Mouse (Mus musculus) testis, adult 2 months (tissue): ENCODE measurements around the gene Irgq. TPM values are rescaled to one million over a fixed set of nuclear protein-coding genes. Genes with fewer than 3 reads are reported as not detected.
A peak's percentile ranks its signal among the peaks of the same experiment; 100 is the strongest.
"Not testable (repeated sequence)": the region's sequence is repeated elsewhere in the genome, so short reads cannot be mapped to it uniquely, and the experiment has no call there.

Experiments
- H3K27ac ChIP-seq: fragments of 200-500 bp; 2 replicates; pipeline ENCODE4 v1.5.1; 2012; ENCODE audit warnings: low read depth, low read length; ENCODE audit not compliant: control insufficient read depth, insufficient read depth
- H3K27me3 ChIP-seq: fragments of 200-500 bp; 2 replicates; pipeline ENCODE4 v1.6.1; 2012; ENCODE audit warnings: mild to moderate bottlenecking, low read length, moderate library complexity; ENCODE audit not compliant: control insufficient read depth, insufficient read depth
- H3K36me3 ChIP-seq: fragments of 200-500 bp; 2 replicates; pipeline ENCODE4 v1.6.1; 2012; ENCODE audit warnings: mild to moderate bottlenecking, low read length; ENCODE audit not compliant: control insufficient read depth, insufficient read depth
- H3K4me1 ChIP-seq: fragments of 200-500 bp; 2 replicates; pipeline ENCODE4 v1.6.1; 2012; ENCODE audit warnings: low read length; ENCODE audit not compliant: control insufficient read depth, insufficient read depth
- H3K4me3 ChIP-seq: fragments of 200-500 bp; 2 replicates; pipeline ENCODE4 v1.5.1; 2012; ENCODE audit warnings: low read depth, mild to moderate bottlenecking, low read length, moderate library complexity, mixed read lengths; ENCODE audit not compliant: control insufficient read depth
- CTCF ChIP-seq: fragments of 200-500 bp; IDR thresholded peaks from 2 replicates; pipeline ENCODE4 v1.5.1; 2012; ENCODE audit warnings: low read depth, mild to moderate bottlenecking, inconsistent platforms, low read length, moderate library complexity; ENCODE audit not compliant: control insufficient read depth, insufficient read depth, insufficient replicate concordance
- POLR2A ChIP-seq: fragments of 200-500 bp; IDR thresholded peaks from 2 replicates; pipeline ENCODE4 v1.6.1; 2012; ENCODE audit warnings: low read depth, mild to moderate bottlenecking, inconsistent platforms, low read length, moderate library complexity; ENCODE audit not compliant: control insufficient read depth
- polyA plus RNA-seq: library from polyadenylated mRNA; depleted of rRNA; stranded (reverse); fragments of >200 nt; gene quantifications from 2 replicates; pipeline ENCODE4 v1.2.3, GENCODE M21; 2012

Gene Irgq
- polyA plus RNA-seq, 1 experiment, result 2.2 TPM

GRCm38 (mm10) chr7:24505447-24506064, 24.9 kb upstream of the Irgq start:
- no peak for TF ChIP-seq CTCF
- no peak for TF ChIP-seq POLR2A
- H3K36me3 ChIP-seq, result no peaks in the 10 kb centered on the region
- no peaks in the 10 kb centered on the region for H3K27me3 ChIP-seq
- H3K4me1 ChIP-seq, result peaks cover 19% of the 10 kb centered on the region
- H3K4me3 ChIP-seq, result no peak overlapping the region
- no peak overlapping the region for H3K27ac ChIP-seq

DNA sequence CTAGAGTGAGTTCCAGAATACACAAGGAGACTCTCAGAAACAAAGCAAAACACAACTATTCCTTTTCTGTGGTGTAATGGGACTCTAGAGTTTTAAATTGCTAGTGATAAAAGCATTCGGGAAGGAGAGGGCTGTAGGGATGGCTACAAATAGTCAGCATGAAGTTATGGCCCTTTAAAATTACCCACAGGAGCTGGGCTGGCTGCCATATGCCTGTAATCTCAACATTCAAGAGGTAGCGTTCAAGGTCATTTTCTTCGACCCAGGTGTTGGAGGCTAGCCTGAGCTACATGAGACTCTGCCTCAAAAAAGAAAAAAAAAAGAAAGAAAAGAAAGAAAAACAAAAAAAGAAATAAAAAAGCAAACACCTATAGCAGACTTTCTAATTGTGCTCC, 24.4 kb upstream of the Irgq start:
- Histone ChIP-seq H3K4me3 (no peak overlapping the region), H3K27ac (no peak overlapping the region; the same call in 1 of the 2 replicates), H3K36me3 (no peaks in the 10 kb centered on the region), H3K27me3 (no peaks in the 10 kb centered on the region), H3K4me1 (peaks cover 19% of the 10 kb centered on the region)
- no peak for TF ChIP-seq CTCF
- TF ChIP-seq POLR2A, result no peak

GRCm38 (mm10) chr7:24506476-24506837, 24.0 kb upstream of the Irgq start:
- peaks cover 18% of the 10 kb centered on the region for H3K4me1 ChIP-seq
- H3K27me3 ChIP-seq, result no peaks in the 10 kb centered on the region
- no peaks in the 10 kb centered on the region for H3K36me3 ChIP-seq
- H3K27ac ChIP-seq, result peak overlapping the region; percentile 85
- peak overlapping the region; percentile 94 for H3K4me3 ChIP-seq
- TF ChIP-seq CTCF, result no peak

DNA sequence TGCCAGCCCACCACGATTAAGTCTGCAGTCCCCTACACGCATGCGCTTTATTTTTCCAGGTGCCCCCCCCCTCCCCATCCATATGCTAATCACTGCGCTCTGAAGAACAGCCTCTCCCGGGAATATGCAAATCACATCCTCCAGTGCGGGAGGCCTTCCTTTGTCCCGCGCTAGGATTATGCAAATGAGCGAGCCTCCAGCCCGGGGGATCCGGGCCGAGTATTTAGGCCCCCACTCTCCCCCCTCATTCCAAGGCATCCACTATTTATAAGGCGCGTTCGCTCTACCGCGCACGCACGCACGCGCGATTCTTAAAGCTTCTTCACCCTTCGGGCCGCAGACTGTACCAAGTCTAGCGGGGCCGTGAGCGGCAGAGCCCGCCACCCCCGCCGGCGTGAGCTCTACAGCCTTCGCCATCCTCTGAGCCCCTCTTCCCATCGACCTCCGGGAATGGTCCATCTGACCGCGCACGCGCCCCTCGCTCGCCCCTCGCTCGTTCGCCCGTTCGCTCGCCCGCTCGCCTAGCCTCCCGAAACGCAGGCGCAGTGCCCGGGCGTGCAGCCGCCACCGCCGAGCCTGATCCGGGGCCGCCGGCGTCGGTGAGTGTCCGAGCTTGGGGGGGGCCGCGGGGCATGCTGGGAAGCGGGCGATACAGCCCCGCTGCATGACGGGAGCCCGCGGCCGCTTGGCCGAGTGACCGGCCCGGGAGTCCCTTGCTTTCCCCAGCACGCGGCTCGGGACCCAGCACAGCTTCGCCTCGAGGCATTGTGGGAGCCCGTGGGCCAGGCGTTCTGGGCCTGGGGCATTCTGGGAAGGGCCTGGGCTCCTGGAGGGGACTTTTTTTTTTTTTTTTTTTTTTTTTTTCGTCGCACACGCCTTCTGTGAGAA, 23.4 kb upstream of the Irgq start, which contains the start of gene Zfp428:
Gene Zfp428, plus strand, starts transcription at position 169 of the 888 bp plus-strand sequence.
- H3K27me3 ChIP-seq, result no peaks in the 10 kb centered on the region
- H3K27ac ChIP-seq, result peak within 1 kb of the TSS; percentile 85
- no peaks in the 10 kb centered on the region for H3K36me3 ChIP-seq
- 0 out of 2 replicates have a peak, but pooled peaks have one; percentile 61 for TF ChIP-seq POLR2A
- no peak for TF ChIP-seq CTCF
- H3K4me1 ChIP-seq, result peaks cover 17% of the 10 kb centered on the region
- H3K4me3 ChIP-seq, result peak within 1 kb of the TSS; percentile 94

DNA sequence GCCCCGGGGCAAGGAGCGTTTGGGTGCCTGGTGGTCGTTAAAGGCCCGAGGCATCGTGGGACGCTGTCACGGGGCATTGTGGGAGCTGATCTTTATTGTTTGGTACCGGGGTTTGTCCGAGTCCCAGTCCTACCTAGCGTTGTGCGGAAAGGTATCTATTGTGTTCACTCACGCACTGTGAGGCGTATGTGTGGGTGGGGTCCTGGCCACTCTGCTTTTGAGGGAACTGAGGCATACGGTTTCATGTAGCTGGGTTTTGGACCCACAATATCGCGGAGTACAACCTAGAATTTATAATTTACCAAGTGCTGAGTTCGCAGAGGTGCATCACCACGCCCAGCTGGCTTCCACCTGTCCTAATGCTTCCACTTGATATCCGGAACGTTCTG, 22.8 kb upstream of the Irgq start:
- Histone ChIP-seq H3K4me3 (peak overlapping the region; percentile 94), H3K36me3 (no peaks in the 10 kb centered on the region), H3K27me3 (no peaks in the 10 kb centered on the region), H3K4me1 (peaks cover 17% of the 10 kb centered on the region), H3K27ac (peak overlapping the region; percentile 85)
- no peak for TF ChIP-seq POLR2A
- no peak for TF ChIP-seq CTCF

- H3K4me3 ChIP-seq, result peak within 1 kb of the TSS; percentile 70
- no peak for TF ChIP-seq CTCF
- TF ChIP-seq POLR2A, result peak; percentile 58
- no peaks in the 10 kb centered on the region for H3K27me3 ChIP-seq
- H3K27ac ChIP-seq, result peak within 1 kb of the TSS; percentile 27; the same call in 1 of the 2 replicates
- no peaks in the 10 kb centered on the region for H3K36me3 ChIP-seq
- H3K4me1 ChIP-seq, result peaks cover 4% of the 10 kb centered on the region
Measured at GRCm38 (mm10) chr7:24512355-24512754, 18.1 kb upstream of the Irgq start, which contains the start of gene AC161166.1. Gene AC161166.1, minus strand, starts transcription at chr7:24512455.

DNA sequence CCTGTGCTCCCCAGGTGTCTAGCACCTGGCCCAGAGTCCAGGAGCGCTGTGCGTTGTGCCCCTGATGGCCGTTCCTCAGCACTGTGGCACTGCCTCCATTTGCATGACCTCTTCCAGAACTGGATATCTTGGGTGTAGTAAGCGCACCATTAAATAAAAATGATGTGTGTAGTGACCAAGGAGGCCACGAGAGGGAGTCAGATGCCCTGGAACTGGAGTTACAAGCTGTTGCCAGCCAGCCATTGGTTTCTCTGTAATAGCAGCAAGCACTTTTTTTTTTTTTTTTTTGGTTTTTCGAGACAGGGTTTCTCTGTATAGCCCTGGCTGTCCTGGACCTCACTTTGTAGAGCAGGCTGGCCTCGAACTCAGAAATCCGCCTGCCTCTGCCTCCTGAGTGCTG, 14.2 kb upstream of the Irgq start:
- H3K4me1 ChIP-seq, H3K36me3 ChIP-seq, H3K27me3 ChIP-seq, H3K4me3 ChIP-seq, H3K27ac ChIP-seq: not testable (repeated sequence)
